In genomic region chr6:118205176-118205890, GRCm38 (mm10) we compare ENCODE assay signal across 11 mouse cellular contexts. TPM values are rescaled to one million over a fixed set of nuclear protein-coding genes. Genes with fewer than 3 reads are reported as not detected.
DNase-seq lines count a peak whose midpoint lies in the region; ATAC-seq and TF ChIP-seq lines count a peak whose summit lies in the region.
"Had no signal": no experiment of that assay in that cellular context is flagged by ENCODE, and none has a peak within 500 bp of the region (broad histone marks: within the 10 kb centered on the region; RNA-seq: fewer than 3 reads in every experiment).

No protein-coding gene starts in this region.

- ATAC-seq in stomach, postnatal 0 days (ENCODE audit: low FRiP score, low TSS enrichment), result peak; percentile 61; the same call in 1 of the 2 replicates
- no peak for ATAC-seq in hindbrain, embryonic 11.5 days (ENCODE audit: low FRiP score)
- ATAC-seq: forebrain, postnatal 0 days; inflammation-experienced regulatory T-cells, adult 6 months had no signal

- H3K27ac ChIP-seq in stomach, postnatal 0 days (replicated peaks), result no peak overlapping the region
- no peak overlapping the region for H3K27ac ChIP-seq in hindbrain, embryonic 11.5 days (ENCODE audit: low read depth, low read length)

- no peak for TF ChIP-seq EP300 in stomach, postnatal 0 days (optimal IDR thresholded peaks at IDR 0.05)

- TF ChIP-seq CTCF in stomach, postnatal 0 days (IDR thresholded peaks at IDR 0.05; ENCODE audit: low read depth), result no peak

- no peaks in the 10 kb centered on the region for H3K36me3 ChIP-seq in stomach, postnatal 0 days (ENCODE audit: control insufficient read depth, insufficient read depth, low read length)
- no peaks in the 10 kb centered on the region for H3K36me3 ChIP-seq in hindbrain, embryonic 11.5 days (ENCODE audit: control insufficient read depth, insufficient read depth, low read length)
- H3K36me3 ChIP-seq: limb, embryonic 12.5 days had no signal

- WGBS in stomach, postnatal 0 days, result 35% methylated on average over 7 of the region's 7 CpGs
- WGBS in hindbrain, embryonic 11.5 days, result 56% methylated on average over 7 of the region's 7 CpGs

- no peaks in the 10 kb centered on the region for H3K4me1 ChIP-seq in stomach, postnatal 0 days (replicated peaks; ENCODE audit: control insufficient read depth, insufficient read depth)
- H3K4me1 ChIP-seq in hindbrain, embryonic 11.5 days (replicated peaks; ENCODE audit: control insufficient read depth, insufficient read depth, low read length), result no peaks in the 10 kb centered on the region

- no peak overlapping the region for H3K4me3 ChIP-seq in stomach, postnatal 0 days (ENCODE audit: low read depth, low read length)
- no peak overlapping the region for H3K4me3 ChIP-seq in hindbrain, embryonic 11.5 days (ENCODE audit: low read depth, low read length)
- H3K4me3 ChIP-seq: limb, embryonic 12.5 days had no signal

- no peaks in the 10 kb centered on the region for H3K27me3 ChIP-seq in stomach, postnatal 0 days (ENCODE audit: control insufficient read depth, insufficient read depth, low read length)
- H3K27me3 ChIP-seq in hindbrain, embryonic 11.5 days (ENCODE audit: control insufficient read depth, insufficient read depth, low read length), result no peaks in the 10 kb centered on the region; the same call in 1 of the 2 replicates
- H3K27me3 ChIP-seq: limb, embryonic 12.5 days had no signal

- peak; percentile 29 for DNase-seq in adrenal gland, postnatal 14 days
- DNase-seq in adrenal gland, adult 8-10 months, result no peak
- peak; percentile 29 for DNase-seq in urinary bladder, postnatal 14 days (ENCODE audit: low spot score)
- no peak for DNase-seq in urinary bladder, postnatal 10 days (ENCODE audit: low spot score)
- DNase-seq in heart, postnatal 10 days, result peak; percentile 52 to 61
- no peak for DNase-seq in stomach, postnatal 0 days (ENCODE audit: low spot score)
- DNase-seq in thymus, postnatal 25 days, result no peak
- no peak for DNase-seq in hindbrain, embryonic 11.5 days (ENCODE audit: low spot score)
- DNase-seq: forebrain, postnatal 0 days had no signal

- no peak overlapping the region for H3K9ac ChIP-seq in stomach, postnatal 0 days (ENCODE audit: low read length)
- H3K9ac ChIP-seq in hindbrain, embryonic 11.5 days (ENCODE audit: low read depth, low read length), result no peak overlapping the region
- H3K9ac ChIP-seq: forebrain, postnatal 0 days; limb, embryonic 12.5 days had no signal

- no peak overlapping the region for H3K4me2 ChIP-seq in stomach, postnatal 0 days (replicated peaks; ENCODE audit: low read depth)
- no peak overlapping the region for H3K4me2 ChIP-seq in hindbrain, embryonic 11.5 days (replicated peaks; ENCODE audit: low read depth, low read length)
- H3K4me2 ChIP-seq: limb, embryonic 12.5 days had no signal

- H3K9me3 ChIP-seq in stomach, postnatal 0 days (ENCODE audit: control insufficient read depth, low read length), result no peaks in the 10 kb centered on the region
- H3K9me3 ChIP-seq in hindbrain, embryonic 11.5 days (ENCODE audit: control insufficient read depth, low read length), result no peaks in the 10 kb centered on the region
- H3K9me3 ChIP-seq: limb, embryonic 12.5 days had no signal

- intact Hi-C loops in heart, postnatal 10 days (cut with DNase I), result no loop called here

RNA-seq across cellular contexts. Expression of gene Ret, which starts 7.8 kb away (rescaled TPM):
- 5.3 and 7.7 TPM in 2 replicates for total RNA-seq in adrenal gland, postnatal 14 days (2021)
- 1 to 10 TPM; 1.9 to 5.3 (median 3.4) TPM for total RNA-seq in adrenal gland, adult 8-10 months (2022)
- total RNA-seq in heart, postnatal 10 days (2021), result 1 to 10 TPM; 8.3 to 8.6 TPM
- polyA plus RNA-seq in stomach, postnatal 0 days (2015; fragmentation: Nextera tagmentation; extraction: Ambion mirVana), result 5.0 and 5.5 TPM in 2 replicates
- 3.2 and 4.2 TPM in 2 replicates for polyA plus RNA-seq in hindbrain, embryonic 11.5 days (2014; fragmentation: Nextera tagmentation; extraction: Ambion mirVana)

Comparison
In these comparisons a context has a peak if more than half of its experiments do, and no peak if none do; other contexts are left out.
1. DNase-seq: peak in adrenal gland, postnatal 14 days (single experiment), urinary bladder, postnatal 14 days (single experiment) and heart, postnatal 10 days (2 of 2); none in adrenal gland, adult 8-10 months (single experiment), urinary bladder, postnatal 10 days (single experiment), stomach, postnatal 0 days (single experiment), thymus, postnatal 25 days (single experiment) and hindbrain, embryonic 11.5 days (single experiment).